Mouse (Mus musculus) Patski (cell line): ENCODE results near the gene 2810004N23Rik. TPM values are rescaled to one million over a fixed set of nuclear protein-coding genes. Genes with fewer than 3 reads are reported as not detected.

ENCODE experiments used
- ATAC-seq: fragments of 100-300 bp; one replicate; pipeline ENCODE4 v1.8.0; 2021
- CTCF ChIA-PET: fragments of 350-600 bp; sonication (Branson Sonifier 250); formaldehyde crosslinking; loops from one replicate; lab custom pipeline; 2022; ENCODE audit warnings: inconsistent platforms; lab: Charles Lee
- POLR2A ChIA-PET: fragments of 350-600 bp; sonication (Branson Sonifier 250); formaldehyde crosslinking; loops from one replicate; lab custom pipeline; 2022; ENCODE audit warnings: antibody characterized with exemption, inconsistent platforms; lab: Charles Lee
- DNase-seq: peaks from one replicate; pipeline ENCODE4 v3.0.0-alpha.2; 2011; ENCODE audit warnings: low read depth, low spot score
- H3K27me3 ChIP-seq: fragments of 371-371 bp; one replicate; pipeline ENCODE4 v1.5.1; 2021
- CTCF ChIP-seq: fragments of 100-300 bp; IDR thresholded peaks from one replicate; pipeline ENCODE4 v1.5.1; 2021
- in situ Hi-C: fragments of 300-500 bp; cut with MboI; formaldehyde crosslinking; loops from 3 replicates; pipeline ENCODE4 v1.11.1; 2018; ENCODE audit warnings: low pct_unique_long_range_greater_than_20kb, mixed read lengths
- polyA plus RNA-seq: library from polyadenylated mRNA; unstranded; gene quantifications from one replicate; pipeline ENCODE4 v1.2.3, GENCODE M21; 2021

Gene 2810004N23Rik
- polyA plus RNA-seq, 1 experiment from 2014 or later = 43.0 TPM

GRCm38 (mm10) chr8:124840900-124841299 is 22.0 kb downstream of the 2810004N23Rik start:
- no peaks in the 10 kb centered on the region for H3K27me3 ChIP-seq
- in situ Hi-C loops = no loop called here
- no peak for TF ChIP-seq CTCF
- DNase-seq = no peak
- CTCF ChIA-PET = no interaction called here
- POLR2A ChIA-PET = interaction anchor here (0.6 to 1.3 kb wide), 2 partner anchors 15 to 21 kb away, joined by 3 to 5 read pairs; no protein-coding TSS in a partner anchor
- no peak for ATAC-seq

- ATAC-seq (no peak), DNase-seq (no peak)
- ChIA-PET POLR2A (no interaction called here), CTCF (no interaction called here)
- H3K27me3 ChIP-seq = no peaks in the 10 kb centered on the region
- TF ChIP-seq CTCF = no peak
- in situ Hi-C loops = no loop called here
These were observed 23.5 kb downstream of the 2810004N23Rik start for GRCm38 (mm10) chr8:124839371-124839770.

- DNase-seq (no peak), ATAC-seq (no peak)
- TF ChIP-seq CTCF = no peak
- POLR2A ChIA-PET = no interaction called here
- no peaks in the 10 kb centered on the region for H3K27me3 ChIP-seq
- CTCF ChIA-PET = interaction anchor here (1.0 to 2.2 kb wide), 2 partner anchors 10 to 24 kb away, joined by 3 to 6 read pairs; partner anchors contain the start of genes 2810004N23Rik and Gnpat
- in situ Hi-C loops = no loop called here
These were observed 25.0 kb downstream of the 2810004N23Rik start for GRCm38 (mm10) chr8:124837956-124838355.

GRCm38 (mm10) chr8:124836907-124837306 is 26.0 kb downstream of the 2810004N23Rik start:
- ChIA-PET CTCF (interaction anchor here (1.0 to 2.2 kb wide), 3 partner anchors 9 to 25 kb away, joined by 3 to 6 read pairs (median 5); partner anchors contain the start of genes 2810004N23Rik and Gnpat), POLR2A (interaction anchor here (1.0 to 1.8 kb wide), 2 partner anchors 26 to 28 kb away, joined by 6 read pairs; partner anchors contain the start of genes 2810004N23Rik and Gnpat)
- H3K27me3 ChIP-seq = no peaks in the 10 kb centered on the region
- no peak for ATAC-seq
- in situ Hi-C loops = no loop called here
- no peak for DNase-seq
- TF ChIP-seq CTCF = no peak

- ChIA-PET CTCF (interaction anchor here (1.1 to 2.2 kb wide), 4 partner anchors 9 to 97 kb away, joined by 3 to 6 read pairs (median 6); partner anchors contain the start of genes 2810004N23Rik and Gnpat), POLR2A (interaction anchor here (1.0 to 1.8 kb wide), 2 partner anchors 27 to 28 kb away, joined by 6 read pairs; partner anchors contain the start of genes 2810004N23Rik and Gnpat)
- TF ChIP-seq CTCF = no peak
- ATAC-seq = no peak
- in situ Hi-C loops = no loop called here
- no peak for DNase-seq
- no peaks in the 10 kb centered on the region for H3K27me3 ChIP-seq
These were observed 26.6 kb downstream of the 2810004N23Rik start for GRCm38 (mm10) chr8:124836273-124836672.

- in situ Hi-C loops = no loop called here
- no peaks in the 10 kb centered on the region for H3K27me3 ChIP-seq
- ChIA-PET CTCF (interaction anchor here (1.1 to 2.2 kb wide), 3 partner anchors 9 to 97 kb away, joined by 3 to 6 read pairs (median 5); no protein-coding TSS in a partner anchor), POLR2A (interaction anchor here (1.8 kb wide), 1 partner anchor 27 kb away, joined by 6 read pairs; the partner anchor contains the start of genes 2810004N23Rik and Gnpat)
- ATAC-seq (no peak), DNase-seq (no peak)
- no peak for TF ChIP-seq CTCF
These were observed 27.1 kb downstream of the 2810004N23Rik start for GRCm38 (mm10) chr8:124835848-124836247.

- DNase-seq (peak; percentile 19), ATAC-seq (peak; percentile 70)
- TF ChIP-seq CTCF = no peak
- no peaks in the 10 kb centered on the region for H3K27me3 ChIP-seq
- CTCF ChIA-PET = interaction anchor here (0.9 to 1.6 kb wide), 6 partner anchors 8 to 94 kb away, joined by 3 to 6 read pairs (median 3); no protein-coding TSS in a partner anchor
- POLR2A ChIA-PET = interaction anchor here (0.7 to 1.8 kb wide), 2 partner anchors 10 to 190 kb away, joined by 3 to 4 read pairs; no protein-coding TSS in a partner anchor
- in situ Hi-C loops = no loop called here
These were observed 29.3 kb downstream of the 2810004N23Rik start for GRCm38 (mm10) chr8:124833430-124834205.

- CTCF ChIA-PET = no interaction called here
- TF ChIP-seq CTCF = no peak
- DNase-seq (no peak), ATAC-seq (no peak)
- POLR2A ChIA-PET = no interaction called here
- H3K27me3 ChIP-seq = no peaks in the 10 kb centered on the region
- in situ Hi-C loops = no loop called here
These were observed 31.0 kb downstream of the 2810004N23Rik start for GRCm38 (mm10) chr8:124831941-124832340.

GRCm38 (mm10) chr8:124831531-124831930 is 31.4 kb downstream of the 2810004N23Rik start:
- no peaks in the 10 kb centered on the region for H3K27me3 ChIP-seq
- DNase-seq (no peak), ATAC-seq (no peak)
- POLR2A ChIA-PET = no interaction called here
- in situ Hi-C loops = no loop called here
- TF ChIP-seq CTCF = no peak
- CTCF ChIA-PET = interaction anchor here (0.8 kb wide), 1 partner anchor 73 kb away, joined by 3 read pairs; no protein-coding TSS in a partner anchor

GRCm38 (mm10) chr8:124830050-124830449 is 32.9 kb downstream of the 2810004N23Rik start:
- DNase-seq = no peak
- ChIA-PET CTCF (no interaction called here), POLR2A (no interaction called here)
- no peak for TF ChIP-seq CTCF
- no peak for ATAC-seq
- no peaks in the 10 kb centered on the region for H3K27me3 ChIP-seq
- in situ Hi-C loops = no loop called here
